Mouse (Mus musculus) liver, adult 2 months (tissue): ENCODE data around the gene Kpnb1.

Experiments used
- CTCF ChIP-seq: fragments of 200-500 bp; IDR thresholded peaks from 2 replicates; pipeline ENCODE4 v1.5.1; 2011; ENCODE audit warnings: low read depth, low read length, control low read depth
- POLR2A ChIP-seq: fragments of 200-500 bp; IDR thresholded peaks from 2 replicates; pipeline ENCODE4 v1.6.1; 2011; ENCODE audit warnings: low read length, control low read depth; ENCODE audit not compliant: insufficient read depth; ENCODE audit errors: extremely low read depth

DNA sequence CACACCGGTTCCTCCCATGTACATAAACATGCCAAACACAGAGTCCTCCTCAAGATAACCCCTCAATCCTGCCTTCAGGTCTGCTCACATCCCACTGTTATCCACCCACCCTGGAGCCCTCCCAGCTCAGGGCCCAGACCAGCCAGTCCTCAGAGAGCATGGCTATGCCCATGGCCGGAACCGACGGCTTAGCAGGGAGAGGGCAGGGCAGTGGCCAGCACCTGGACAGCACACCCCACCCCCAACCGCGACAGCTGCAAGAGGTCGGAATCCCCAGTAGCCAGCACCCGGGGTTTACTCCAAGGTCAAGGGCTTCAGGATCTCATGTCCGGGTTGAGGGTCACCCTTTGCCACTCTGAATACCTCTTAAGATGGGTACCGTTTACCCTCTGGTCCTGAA, 67.5 kb downstream of the Kpnb1 start:
- TF ChIP-seq CTCF (no peak), POLR2A (no peak)
